Mouse (Mus musculus): ENCODE results near the gene Theg. TPM values are rescaled to one million over a fixed set of nuclear protein-coding genes. Genes with fewer than 3 reads are reported as not detected.

Theg gene
- polyA plus RNA-seq, 1 experiment from 2014 or later, result not detected

- WGBS, result 93% methylated on average over 8 of the region's 8 CpGs
- H3K4me2 ChIP-seq (replicated peaks), result no peak overlapping the region
Observed at GRCm38 (mm10) chr10:79552531-79552930, 34.6 kb downstream of the Theg start.

GRCm38 (mm10) chr10:79550366-79550765, 36.8 kb downstream of the Theg start:
- Histone ChIP-seq H3K36me3 (peaks cover 54% of the 10 kb centered on the region), H3K4me1 (replicated peaks) (peaks cover 29% of the 10 kb centered on the region), H3K9me3 (no peaks in the 10 kb centered on the region), H3K4me2 (replicated peaks) (no peak overlapping the region), H3K27ac (no peak overlapping the region), H3K27me3 (no peaks in the 10 kb centered on the region), H3K4me3 (replicated peaks) (no peak overlapping the region), H3K9ac (replicated peaks) (no peak overlapping the region)
- ATAC-seq, result no peak
- 86% methylated on average over 9 of the region's 9 CpGs for WGBS

More at GRCm38 (mm10) chr10:79552531-79552930, 34.6 kb downstream of the Theg start:
- no peaks in the 10 kb centered on the region for H3K27me3 ChIP-seq
- no peak overlapping the region for H3K9ac ChIP-seq (replicated peaks)
- H3K9me3 ChIP-seq, result no peaks in the 10 kb centered on the region
- no peak for ATAC-seq
- H3K36me3 ChIP-seq, result peaks cover 33% of the 10 kb centered on the region
- H3K4me1 ChIP-seq (replicated peaks), result peaks cover 31% of the 10 kb centered on the region
- no peak overlapping the region for H3K4me3 ChIP-seq (replicated peaks)
- no peak overlapping the region for H3K27ac ChIP-seq

- Histone ChIP-seq H3K4me3 (replicated peaks) (no peak overlapping the region), H3K9ac (replicated peaks) (no peak overlapping the region), H3K27ac (no peak overlapping the region), H3K4me2 (replicated peaks) (no peak overlapping the region), H3K9me3 (no peaks in the 10 kb centered on the region), H3K4me1 (replicated peaks) (peaks cover 23% of the 10 kb centered on the region), H3K36me3 (peaks cover 66% of the 10 kb centered on the region), H3K27me3 (no peaks in the 10 kb centered on the region)
- 95% methylated on average over 18 of the region's 18 CpGs for WGBS
- ATAC-seq, result no peak
Observed at GRCm38 (mm10) chr10:79548971-79549723, 38.0 kb downstream of the Theg start.

GRCm38 (mm10) chr10:79548546-79548945, 38.6 kb downstream of the Theg start:
- Histone ChIP-seq H3K4me2 (replicated peaks) (no peak overlapping the region), H3K27ac (no peak overlapping the region), H3K36me3 (peaks cover 72% of the 10 kb centered on the region), H3K4me1 (replicated peaks) (peaks cover 17% of the 10 kb centered on the region), H3K9me3 (no peaks in the 10 kb centered on the region), H3K9ac (replicated peaks) (no peak overlapping the region), H3K4me3 (replicated peaks) (no peak overlapping the region), H3K27me3 (no peaks in the 10 kb centered on the region)
- 93% methylated on average over 5 of the region's 5 CpGs for WGBS
- no peak for ATAC-seq

- H3K9ac ChIP-seq (replicated peaks), result no peak overlapping the region
- H3K9me3 ChIP-seq, result no peaks in the 10 kb centered on the region
- no peaks in the 10 kb centered on the region for H3K27me3 ChIP-seq
- peaks cover 86% of the 10 kb centered on the region for H3K36me3 ChIP-seq
- ATAC-seq, result no peak
- WGBS, result 90% methylated on average over 5 of the region's 5 CpGs
- H3K27ac ChIP-seq, result no peak overlapping the region
- H3K4me1 ChIP-seq (replicated peaks), result peaks cover 4% of the 10 kb centered on the region
- H3K4me2 ChIP-seq (replicated peaks), result no peak overlapping the region
- H3K4me3 ChIP-seq (replicated peaks), result no peak overlapping the region
Observed at GRCm38 (mm10) chr10:79547148-79547675, 39.9 kb downstream of the Theg start.

- peaks cover 93% of the 10 kb centered on the region for H3K36me3 ChIP-seq
- H3K4me2 ChIP-seq (replicated peaks), result no peak overlapping the region
- 0 out of 2 replicates have a peak, but pooled peaks cover 2% of the 10 kb centered on the region for H3K4me1 ChIP-seq (replicated peaks)
- H3K9me3 ChIP-seq, result no peaks in the 10 kb centered on the region
- ATAC-seq, result no peak
- no peak overlapping the region for H3K4me3 ChIP-seq (replicated peaks)
- H3K9ac ChIP-seq (replicated peaks), result no peak overlapping the region
- 96% methylated on average over 11 of the region's 11 CpGs for WGBS
- H3K27me3 ChIP-seq, result no peaks in the 10 kb centered on the region
- no peak overlapping the region for H3K27ac ChIP-seq
Observed at GRCm38 (mm10) chr10:79546483-79546882, 40.6 kb downstream of the Theg start.

- WGBS, result 87% methylated on average over 12 of the region's 12 CpGs
- peaks cover 99% of the 10 kb centered on the region for H3K36me3 ChIP-seq
- H3K9me3 ChIP-seq, result no peaks in the 10 kb centered on the region
- H3K27ac ChIP-seq, result no peak overlapping the region
- no peak overlapping the region for H3K9ac ChIP-seq (replicated peaks)
- no peak overlapping the region for H3K4me2 ChIP-seq (replicated peaks)
- no peak for ATAC-seq
- no peaks in the 10 kb centered on the region for H3K27me3 ChIP-seq
- no peak overlapping the region for H3K4me3 ChIP-seq (replicated peaks)
- H3K4me1 ChIP-seq (replicated peaks), result no peaks in the 10 kb centered on the region
Observed at GRCm38 (mm10) chr10:79545891-79546290, 41.2 kb downstream of the Theg start.

GRCm38 (mm10) chr10:79544631-79545030, 42.5 kb downstream of the Theg start:
- Histone ChIP-seq H3K4me1 (replicated peaks) (no peaks in the 10 kb centered on the region), H3K9me3 (no peaks in the 10 kb centered on the region), H3K36me3 (peaks cover 100% of the 10 kb centered on the region), H3K9ac (replicated peaks) (no peak overlapping the region), H3K4me2 (replicated peaks) (no peak overlapping the region), H3K4me3 (replicated peaks) (no peak overlapping the region), H3K27me3 (no peaks in the 10 kb centered on the region), H3K27ac (no peak overlapping the region)
- no peak for ATAC-seq
- WGBS, result 95% methylated on average over 5 of the region's 5 CpGs

GRCm38 (mm10) chr10:79543884-79544597, 43.1 kb downstream of the Theg start:
- H3K27me3 ChIP-seq, result no peaks in the 10 kb centered on the region
- H3K4me1 ChIP-seq (replicated peaks), result no peaks in the 10 kb centered on the region
- no peak overlapping the region for H3K9ac ChIP-seq (replicated peaks)
- H3K36me3 ChIP-seq, result peaks cover 100% of the 10 kb centered on the region
- no peak overlapping the region for H3K4me2 ChIP-seq (replicated peaks)
- no peak overlapping the region for H3K4me3 ChIP-seq (replicated peaks)
- H3K27ac ChIP-seq, result no peak overlapping the region
- no peak for ATAC-seq
- no peaks in the 10 kb centered on the region for H3K9me3 ChIP-seq
- WGBS, result 90% methylated on average over 9 of the region's 9 CpGs

GRCm38 (mm10) chr10:79542171-79542570, 45.0 kb downstream of the Theg start:
- ATAC-seq, result no peak
- H3K4me1 ChIP-seq (replicated peaks), result no peaks in the 10 kb centered on the region
- H3K4me3 ChIP-seq (replicated peaks), result no peak overlapping the region
- H3K4me2 ChIP-seq (replicated peaks), result no peak overlapping the region
- 96% methylated on average over 11 of the region's 11 CpGs for WGBS
- no peak overlapping the region for H3K9ac ChIP-seq (replicated peaks)
- peaks cover 95% of the 10 kb centered on the region for H3K36me3 ChIP-seq
- H3K27ac ChIP-seq, result no peak overlapping the region
- no peaks in the 10 kb centered on the region for H3K27me3 ChIP-seq
- no peaks in the 10 kb centered on the region for H3K9me3 ChIP-seq

GRCm38 (mm10) chr10:79541522-79541921, 45.6 kb downstream of the Theg start:
- Histone ChIP-seq H3K36me3 (peaks cover 88% of the 10 kb centered on the region), H3K9ac (replicated peaks) (no peak overlapping the region), H3K9me3 (no peaks in the 10 kb centered on the region), H3K27me3 (no peaks in the 10 kb centered on the region), H3K4me2 (replicated peaks) (no peak overlapping the region), H3K4me1 (replicated peaks) (no peaks in the 10 kb centered on the region), H3K4me3 (replicated peaks) (no peak overlapping the region), H3K27ac (no peak overlapping the region)
- no peak for ATAC-seq
- 69% methylated on average over 15 of the region's 15 CpGs for WGBS

- H3K4me3 ChIP-seq (replicated peaks), result no peak overlapping the region
- 93% methylated on average over 11 of the region's 11 CpGs for WGBS
- H3K36me3 ChIP-seq, result peaks cover 80% of the 10 kb centered on the region
- H3K9me3 ChIP-seq, result no peaks in the 10 kb centered on the region
- H3K4me1 ChIP-seq (replicated peaks), result no peaks in the 10 kb centered on the region
- H3K27me3 ChIP-seq, result no peaks in the 10 kb centered on the region
- no peak overlapping the region for H3K9ac ChIP-seq (replicated peaks)
- H3K4me2 ChIP-seq (replicated peaks), result no peak overlapping the region
- no peak overlapping the region for H3K27ac ChIP-seq
- no peak for ATAC-seq
Observed at GRCm38 (mm10) chr10:79540746-79541145, 46.4 kb downstream of the Theg start.
